Mouse (Mus musculus): ENCODE results near the gene Tmem131l.
A peak's percentile ranks its signal among the peaks of the same experiment; 100 is the strongest.

Tmem131l gene

DNA sequence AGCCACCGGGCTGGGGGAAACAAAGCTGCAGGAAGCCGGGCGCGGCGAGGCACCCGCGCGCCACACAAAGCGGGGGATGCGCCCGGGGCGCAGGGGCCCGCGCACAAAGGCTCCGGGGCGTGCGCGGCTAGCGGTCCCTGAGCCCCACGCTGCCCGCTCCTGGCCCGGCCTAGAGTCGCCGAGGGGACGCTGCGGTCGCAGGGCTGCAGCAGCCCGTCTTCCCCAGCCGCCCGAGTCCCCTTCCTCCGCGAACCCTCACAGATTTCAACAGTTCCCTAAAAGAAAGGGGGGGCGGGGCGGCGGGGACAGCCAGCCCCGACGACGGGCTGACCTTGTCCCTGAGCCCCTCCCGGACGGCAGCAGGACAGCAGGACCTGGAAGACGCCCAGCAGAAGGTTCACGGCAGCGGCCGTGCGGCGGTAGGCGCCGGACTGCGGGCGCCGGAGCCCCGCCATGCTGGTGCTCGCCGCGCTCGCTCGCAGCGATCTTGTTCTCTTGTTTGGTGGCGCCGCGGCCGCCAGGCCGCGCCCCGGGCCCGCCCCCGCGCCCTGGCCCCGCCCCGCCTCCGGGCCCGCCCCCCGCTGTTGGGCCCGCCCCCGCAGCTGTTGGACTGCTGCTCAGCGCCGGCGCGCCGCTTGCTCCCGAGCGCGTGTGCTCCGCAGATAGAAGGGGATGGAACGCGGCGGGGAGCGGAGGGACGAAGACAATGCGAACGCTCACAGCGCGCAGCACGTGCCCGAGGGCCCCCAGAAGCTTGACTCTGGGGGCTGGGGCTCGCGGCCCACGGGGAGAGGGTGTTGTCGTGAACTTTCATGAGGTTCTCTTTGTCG lies at the start of gene Tmem131l:
Tmem131l (minus strand) TSS at position 530 of the 830 bp plus-strand sequence.
- peak; percentile 71 for DNase-seq (ENCODE audit: low read depth)

DNA sequence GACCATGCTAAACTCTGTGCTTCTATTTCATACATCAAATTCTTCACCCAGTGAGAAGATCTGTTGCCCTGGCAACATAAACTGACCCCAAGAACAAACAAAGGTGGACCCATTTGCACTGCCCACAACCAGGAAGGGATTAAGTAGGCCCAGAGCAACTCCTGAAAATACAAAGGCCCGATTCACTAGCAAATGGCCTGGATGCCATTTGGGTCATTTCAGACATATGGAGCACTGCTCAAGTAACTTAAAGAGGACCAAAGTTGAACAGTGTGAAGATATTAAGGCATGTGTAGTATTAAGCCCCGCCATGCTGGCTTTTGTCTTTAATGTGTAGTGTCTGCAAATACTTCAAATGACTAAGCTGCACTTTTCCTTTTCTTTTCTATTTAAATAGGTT lies 46.9 kb upstream of the Tmem131l start:
- no peak for DNase-seq (ENCODE audit: low read depth)

GRCm38 (mm10) chr3:84086337-84086736 lies 46.4 kb upstream of the Tmem131l start:
- DNase-seq (ENCODE audit: low read depth) = no peak

DNA sequence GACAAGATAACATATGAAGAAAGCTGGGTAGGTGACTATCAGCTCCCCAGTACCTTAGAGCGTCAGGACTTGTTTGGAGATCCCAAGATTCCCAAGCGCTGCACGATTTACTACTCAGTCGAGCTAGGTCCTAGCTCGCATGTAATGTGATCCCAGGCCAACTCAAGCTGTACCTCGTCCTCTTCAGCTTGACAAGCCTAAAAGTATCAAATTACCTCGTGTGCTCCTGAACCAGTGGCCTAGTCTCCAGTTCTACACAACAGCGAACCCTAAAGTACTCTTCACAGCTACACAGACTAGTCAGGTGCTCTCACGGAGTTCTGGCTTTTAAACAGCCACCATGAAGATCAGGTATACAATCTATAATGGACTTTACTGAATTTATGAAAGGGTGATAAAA lies 45.5 kb upstream of the Tmem131l start:
- no peak for DNase-seq (ENCODE audit: low read depth)

DNA sequence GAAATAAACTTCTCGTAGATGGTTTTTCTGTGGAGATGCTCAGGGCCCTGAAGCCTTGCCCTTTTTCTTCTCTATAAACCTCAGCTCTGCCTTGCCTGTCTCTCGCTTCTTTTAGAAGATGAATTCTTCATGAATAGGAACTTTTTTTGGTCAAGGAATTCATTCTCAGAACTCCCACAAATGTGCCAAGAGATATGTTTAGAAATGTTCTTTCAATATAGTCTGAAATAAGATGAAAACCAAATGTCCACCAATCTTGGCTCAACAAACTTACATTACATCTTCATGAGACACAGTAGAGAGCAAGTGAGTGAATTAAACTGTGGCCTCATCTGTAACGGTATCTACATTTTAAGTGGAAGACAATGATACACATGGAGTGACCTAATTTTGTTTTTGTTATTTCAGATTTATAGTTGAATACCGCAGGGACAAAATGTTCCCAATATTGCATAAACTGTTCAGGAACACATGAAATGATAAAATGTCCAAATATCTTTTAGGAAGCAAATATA lies 41.3 kb upstream of the Tmem131l start:
- DNase-seq (ENCODE audit: low read depth) = no peak

GRCm38 (mm10) chr3:84080074-84080473 lies 40.1 kb upstream of the Tmem131l start:
- no peak for DNase-seq (ENCODE audit: low read depth)

DNA sequence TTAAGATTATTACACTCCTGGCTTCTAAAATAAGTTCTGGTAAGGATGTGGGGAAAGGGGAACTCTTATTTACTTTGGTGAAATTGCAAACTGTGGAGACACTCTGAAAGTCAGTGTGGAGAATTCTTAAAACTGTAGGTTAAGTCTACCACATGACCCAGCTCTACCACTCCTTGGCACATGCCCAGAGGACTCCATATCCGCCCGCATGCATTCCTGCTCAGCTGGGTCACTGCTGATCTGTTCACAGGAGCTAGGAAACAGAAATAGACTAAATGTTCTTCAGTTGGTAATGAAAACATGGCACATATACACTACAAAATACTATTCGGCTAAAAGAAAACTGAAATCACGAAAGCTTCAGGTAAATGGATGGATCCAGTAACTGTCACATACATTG lies 37.5 kb upstream of the Tmem131l start:
- DNase-seq (ENCODE audit: low read depth) = no peak

DNA sequence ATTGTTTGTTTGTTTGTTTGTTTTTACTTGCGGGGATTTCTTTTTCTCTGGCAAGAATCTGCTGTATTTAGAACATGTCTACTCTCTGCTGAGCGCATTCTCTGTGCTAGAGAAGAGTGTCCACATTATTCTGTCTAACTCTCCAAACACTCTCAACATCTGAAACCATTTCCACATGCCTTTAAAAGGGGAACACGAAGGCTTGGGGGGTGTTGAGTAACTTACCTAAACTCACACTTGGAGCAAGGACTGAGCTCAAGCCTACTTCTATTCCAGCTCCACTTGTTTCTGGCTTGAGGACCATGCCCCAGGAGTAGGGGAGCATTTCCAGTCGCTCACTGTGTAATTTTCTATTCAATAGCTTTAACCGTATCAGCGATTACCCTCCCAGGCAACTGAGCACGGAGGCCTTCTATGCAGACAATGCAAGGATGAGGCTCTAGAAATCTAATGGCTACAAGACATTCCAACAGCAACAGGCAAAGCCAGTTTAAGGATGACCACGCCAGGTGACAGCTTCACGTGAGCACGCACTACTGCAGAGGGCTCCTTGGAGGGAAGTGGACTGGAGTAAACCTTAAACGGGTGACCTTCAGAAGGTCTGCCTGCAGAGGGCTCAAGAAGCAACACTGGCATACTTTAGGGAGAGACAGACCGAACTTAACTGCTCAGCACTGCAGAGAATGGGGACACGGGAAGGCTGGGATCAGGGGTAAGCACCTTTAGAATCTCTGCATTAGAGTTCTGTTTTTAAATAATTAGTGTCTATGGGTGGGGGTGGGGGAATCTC lies 36.8 kb upstream of the Tmem131l start:
- no peak for DNase-seq (ENCODE audit: low read depth)

GRCm38 (mm10) chr3:84075516-84075915 lies 35.5 kb upstream of the Tmem131l start:
- DNase-seq (ENCODE audit: low read depth) = no peak

GRCm38 (mm10) chr3:84074777-84075176 lies 34.8 kb upstream of the Tmem131l start:
- no peak for DNase-seq (ENCODE audit: low read depth)

- DNase-seq (ENCODE audit: low read depth) = no peak
Observed at GRCm38 (mm10) chr3:84071641-84072040, 31.7 kb upstream of the Tmem131l start.

GRCm38 (mm10) chr3:84070811-84071210 lies 30.8 kb upstream of the Tmem131l start:
- no peak for DNase-seq (ENCODE audit: low read depth)

- no peak for DNase-seq (ENCODE audit: low read depth)
Observed at GRCm38 (mm10) chr3:84068831-84069709, 29.1 kb upstream of the Tmem131l start.

DNA sequence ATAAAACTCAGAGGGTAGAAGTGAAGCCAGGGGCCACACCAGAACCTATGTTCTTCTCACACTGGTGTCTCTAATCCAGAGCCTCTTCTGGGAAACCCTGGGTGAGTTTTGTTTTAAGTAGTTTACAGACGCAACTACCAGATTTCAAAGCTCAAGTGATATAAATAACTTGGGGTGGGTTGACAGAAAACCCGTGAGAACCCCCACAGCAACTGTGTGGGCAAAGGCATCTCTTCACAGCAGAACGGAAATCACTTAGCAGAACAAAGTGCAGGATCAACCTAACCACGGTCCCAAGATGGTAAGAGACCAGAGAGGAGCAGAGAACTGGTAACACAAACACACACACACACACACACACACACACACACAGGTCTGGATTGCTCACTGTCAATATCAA lies 25.9 kb upstream of the Tmem131l start:
- no peak for DNase-seq (ENCODE audit: low read depth)

GRCm38 (mm10) chr3:84063369-84063914 lies 23.5 kb upstream of the Tmem131l start:
- DNase-seq (ENCODE audit: low read depth) = no peak

- no peak for DNase-seq (ENCODE audit: low read depth)
Observed at GRCm38 (mm10) chr3:84061523-84062453, 21.8 kb upstream of the Tmem131l start.

GRCm38 (mm10) chr3:84060946-84061345 lies 21.0 kb upstream of the Tmem131l start:
- no peak for DNase-seq (ENCODE audit: low read depth)

DNA sequence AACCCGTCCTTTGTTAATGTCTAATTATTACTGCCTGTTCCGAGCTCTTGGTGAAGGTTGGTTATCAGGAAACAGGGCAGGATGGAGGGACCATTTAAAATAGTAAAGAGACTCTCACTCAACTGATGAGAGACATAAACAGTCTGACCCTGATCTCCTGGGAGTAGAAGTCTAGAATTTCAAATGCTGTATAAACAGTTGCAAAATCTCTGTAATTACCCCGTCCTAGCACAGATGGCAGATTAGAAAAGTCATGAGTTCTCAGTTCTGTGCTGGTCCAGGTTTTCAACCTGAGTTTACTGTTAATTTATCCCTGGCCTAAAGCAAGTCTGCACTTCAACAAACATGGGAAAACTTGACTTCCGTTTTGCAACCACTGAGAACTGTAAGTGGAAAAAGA lies 20.2 kb upstream of the Tmem131l start:
- no peak for DNase-seq (ENCODE audit: low read depth)

- no peak for DNase-seq (ENCODE audit: low read depth)
Observed at GRCm38 (mm10) chr3:84059676-84060075, 19.7 kb upstream of the Tmem131l start.

GRCm38 (mm10) chr3:84059261-84059660 lies 19.3 kb upstream of the Tmem131l start:
- no peak for DNase-seq (ENCODE audit: low read depth)
